Mouse (Mus musculus) forebrain, embryonic 14.5 days (tissue): Measurements from ENCODE around the gene Frat1. TPM values are rescaled to one million over a fixed set of nuclear protein-coding genes. Genes with fewer than 3 reads are reported as not detected.

Source experiments
- ATAC-seq: fragments of 200-750 bp; cut with Nextera tagmentation; 2 replicates; pipeline ENCODE4 v1.8.0; 2017; ENCODE audit warnings: mild to moderate bottlenecking, moderate library complexity
- DNase-seq: peaks from one replicate; pipeline ENCODE4 v3.0.0-alpha.2; 2015; ENCODE audit warnings: low spot score
- H3K27ac ChIP-seq: fragments of 300-500 bp; sonication (generic); 2 replicates; pipeline ENCODE4 v1.5.1; 2014; ENCODE audit warnings: low read depth, mild to moderate bottlenecking, control low read depth, low read length, moderate library complexity
- H3K27me3 ChIP-seq: fragments of 300-500 bp; sonication (generic); replicated peaks from 2 replicates; pipeline ENCODE4 v1.6.1; 2014; ENCODE audit warnings: low read length, control low read depth, mixed read lengths; ENCODE audit not compliant: control insufficient read depth, insufficient read depth
- H3K36me3 ChIP-seq: fragments of 300-500 bp; sonication (generic); 2 replicates; pipeline ENCODE4 v1.6.1; 2014; ENCODE audit warnings: low read length, control low read depth; ENCODE audit not compliant: control insufficient read depth, insufficient read depth
- H3K4me1 ChIP-seq: fragments of 300-500 bp; sonication (generic); 2 replicates; pipeline ENCODE4 v1.6.1; 2014; ENCODE audit warnings: antibody characterized with exemption, low read length, control low read depth; ENCODE audit not compliant: control insufficient read depth, insufficient read depth
- H3K4me2 ChIP-seq: fragments of 300-500 bp; sonication (generic); 2 replicates; pipeline ENCODE4 v1.6.1; 2014; ENCODE audit warnings: mild to moderate bottlenecking, control low read depth, low read length
- H3K4me3 ChIP-seq: fragments of 300-500 bp; sonication (generic); 2 replicates; pipeline ENCODE4 v1.5.1; 2014; ENCODE audit warnings: low read depth, low read length, control low read depth
- H3K9ac ChIP-seq: fragments of 300-500 bp; sonication (generic); 2 replicates; pipeline ENCODE4 v1.6.1; 2014; ENCODE audit warnings: mild to moderate bottlenecking, low read length, control low read depth, moderate library complexity
- H3K9me3 ChIP-seq: fragments of 300-500 bp; sonication (generic); replicated peaks from 2 replicates; pipeline ENCODE4 v1.6.1; 2016; ENCODE audit warnings: low read length, control low read depth, mixed read lengths; ENCODE audit not compliant: control insufficient read depth
- WGBS: fragments of 180-500 bp; shearing (Covaris S2); extraction: QIAGEN DNeasy Blood & Tissue Kit; methylation state at CpG from one replicate; pipeline ENCODE4 v1.1.7; 2014; 5-methylcytosine and 5-hydroxymethylcytosine counted together
- polyA plus RNA-seq: library from polyadenylated mRNA; unstranded; fragments of >200 nt; fragmentation: Nextera tagmentation; extraction: Ambion mirVana; gene quantifications from 2 replicates; pipeline ENCODE4 v1.2.1, GENCODE M21; 2014

The Frat1 gene
- polyA plus RNA-seq, 1 experiment from 2014 or later = 35.5 TPM

GRCm38 (mm10) chr19:41835407-41835806, 5.6 kb downstream of the Frat1 start:
- 31% methylated on average over 6 of the region's 6 CpGs for WGBS
- Histone ChIP-seq H3K4me2 (peak overlapping the region; percentile 36), H3K9me3 (no peaks in the 10 kb centered on the region), H3K4me3 (no peak overlapping the region), H3K27ac (peak overlapping the region; percentile 72; the same call in 1 of the 2 replicates), H3K36me3 (no peaks in the 10 kb centered on the region), H3K4me1 (peaks cover 31% of the 10 kb centered on the region), H3K27me3 (no peaks in the 10 kb centered on the region), H3K9ac (0 out of 2 replicates have a peak overlapping the region, but pooled peaks have one; percentile 1)
- no peak for ATAC-seq
- no peak for DNase-seq

- Histone ChIP-seq H3K4me2 (peak overlapping the region; percentile 36), H3K27ac (peak overlapping the region; percentile 72), H3K36me3 (no peaks in the 10 kb centered on the region), H3K9me3 (no peaks in the 10 kb centered on the region), H3K4me1 (peaks cover 31% of the 10 kb centered on the region), H3K27me3 (no peaks in the 10 kb centered on the region), H3K4me3 (no peak overlapping the region), H3K9ac (peak overlapping the region; percentile 22; the same call in 1 of the 2 replicates)
- ATAC-seq (peak; percentile 82), DNase-seq (peak; percentile 89)
- 2% methylated on average over 6 of the region's 6 CpGs for WGBS
Observed at GRCm38 (mm10) chr19:41835816-41836215, 6.0 kb downstream of the Frat1 start.

- DNase-seq (no peak), ATAC-seq (no peak)
- Histone ChIP-seq H3K9ac (no peak overlapping the region), H3K27me3 (no peaks in the 10 kb centered on the region), H3K4me3 (no peak overlapping the region), H3K27ac (peak overlapping the region; percentile 72; the same call in 1 of the 2 replicates), H3K36me3 (no peaks in the 10 kb centered on the region), H3K9me3 (no peaks in the 10 kb centered on the region), H3K4me1 (peaks cover 29% of the 10 kb centered on the region), H3K4me2 (no peak overlapping the region)
- WGBS = 42% methylated on average over 3 of the region's 3 CpGs
Observed at GRCm38 (mm10) chr19:41836719-41837118, 6.9 kb downstream of the Frat1 start.

- Histone ChIP-seq H3K4me3 (no peak overlapping the region), H3K27ac (no peak overlapping the region), H3K9ac (no peak overlapping the region), H3K36me3 (no peaks in the 10 kb centered on the region), H3K9me3 (no peaks in the 10 kb centered on the region), H3K4me2 (no peak overlapping the region), H3K27me3 (no peaks in the 10 kb centered on the region), H3K4me1 (peaks cover 22% of the 10 kb centered on the region)
- DNase-seq (no peak), ATAC-seq (no peak)
- 82% methylated on average over 9 of the region's 9 CpGs for WGBS
Observed at GRCm38 (mm10) chr19:41837194-41837916, 7.6 kb downstream of the Frat1 start.

- Histone ChIP-seq H3K4me1 (peaks cover 17% of the 10 kb centered on the region), H3K4me3 (no peak overlapping the region), H3K36me3 (no peaks in the 10 kb centered on the region), H3K27me3 (no peaks in the 10 kb centered on the region), H3K9ac (no peak overlapping the region), H3K27ac (no peak overlapping the region), H3K9me3 (no peaks in the 10 kb centered on the region), H3K4me2 (no peak overlapping the region)
- DNase-seq (no peak), ATAC-seq (no peak)
- 71% methylated on average over 4 of the region's 4 CpGs for WGBS
Observed at GRCm38 (mm10) chr19:41837917-41838261, 8.1 kb downstream of the Frat1 start.

GRCm38 (mm10) chr19:41838808-41839207, 9.0 kb downstream of the Frat1 start:
- Histone ChIP-seq H3K27me3 (no peaks in the 10 kb centered on the region), H3K27ac (no peak overlapping the region), H3K9ac (no peak overlapping the region), H3K4me2 (no peak overlapping the region), H3K36me3 (no peaks in the 10 kb centered on the region), H3K4me3 (no peak overlapping the region), H3K4me1 (peaks cover 12% of the 10 kb centered on the region), H3K9me3 (no peaks in the 10 kb centered on the region)
- WGBS = 89% methylated on average over 6 of the region's 6 CpGs
- DNase-seq (no peak), ATAC-seq (no peak)

- H3K9me3 ChIP-seq = no peaks in the 10 kb centered on the region
- no peak overlapping the region for H3K4me2 ChIP-seq
- DNase-seq = no peak
- H3K4me3 ChIP-seq = no peak overlapping the region
- ATAC-seq = no peak
- no peaks in the 10 kb centered on the region for H3K27me3 ChIP-seq
- 93% methylated on average over 3 of the region's 3 CpGs for WGBS
- H3K36me3 ChIP-seq = no peaks in the 10 kb centered on the region
- H3K27ac ChIP-seq = no peak overlapping the region
- H3K4me1 ChIP-seq = peaks cover 12% of the 10 kb centered on the region
- no peak overlapping the region for H3K9ac ChIP-seq
Observed at GRCm38 (mm10) chr19:41839685-41840084, 9.9 kb downstream of the Frat1 start.

GRCm38 (mm10) chr19:41841105-41841750, 11.5 kb downstream of the Frat1 start:
- 87% methylated on average over 7 of the region's 7 CpGs for WGBS
- H3K27me3 ChIP-seq = no peaks in the 10 kb centered on the region
- no peak overlapping the region for H3K9ac ChIP-seq
- DNase-seq (no peak), ATAC-seq (no peak)
- H3K4me2 ChIP-seq = no peak overlapping the region
- H3K36me3 ChIP-seq = no peaks in the 10 kb centered on the region
- no peak overlapping the region for H3K4me3 ChIP-seq
- H3K9me3 ChIP-seq = no peaks in the 10 kb centered on the region
- H3K27ac ChIP-seq = no peak overlapping the region
- peaks cover 4% of the 10 kb centered on the region for H3K4me1 ChIP-seq

- no peak overlapping the region for H3K27ac ChIP-seq
- H3K9me3 ChIP-seq = no peaks in the 10 kb centered on the region
- H3K27me3 ChIP-seq = no peaks in the 10 kb centered on the region
- H3K4me3 ChIP-seq = no peak overlapping the region
- peaks cover 9% of the 10 kb centered on the region for H3K4me1 ChIP-seq
- no peaks in the 10 kb centered on the region for H3K36me3 ChIP-seq
- WGBS = 83% methylated on average over 4 of the region's 4 CpGs
- no peak overlapping the region for H3K4me2 ChIP-seq
- ATAC-seq (no peak), DNase-seq (no peak)
- no peak overlapping the region for H3K9ac ChIP-seq
Observed at GRCm38 (mm10) chr19:41842196-41842595, 12.4 kb downstream of the Frat1 start.
